Mouse (Mus musculus) cerebellum, adult 18-20 months (tissue): ENCODE measurements around the gene Serpinf2.
"Not testable (repeated sequence)": the region's sequence is repeated elsewhere in the genome, so short reads cannot be mapped to it uniquely, and the experiment has no call there.

Experiments used
- DNase-seq, 2 experiments: peaks; one replicate each; pipeline ENCODE4 v3.0.0; 2021

Serpinf2 gene

DNA sequence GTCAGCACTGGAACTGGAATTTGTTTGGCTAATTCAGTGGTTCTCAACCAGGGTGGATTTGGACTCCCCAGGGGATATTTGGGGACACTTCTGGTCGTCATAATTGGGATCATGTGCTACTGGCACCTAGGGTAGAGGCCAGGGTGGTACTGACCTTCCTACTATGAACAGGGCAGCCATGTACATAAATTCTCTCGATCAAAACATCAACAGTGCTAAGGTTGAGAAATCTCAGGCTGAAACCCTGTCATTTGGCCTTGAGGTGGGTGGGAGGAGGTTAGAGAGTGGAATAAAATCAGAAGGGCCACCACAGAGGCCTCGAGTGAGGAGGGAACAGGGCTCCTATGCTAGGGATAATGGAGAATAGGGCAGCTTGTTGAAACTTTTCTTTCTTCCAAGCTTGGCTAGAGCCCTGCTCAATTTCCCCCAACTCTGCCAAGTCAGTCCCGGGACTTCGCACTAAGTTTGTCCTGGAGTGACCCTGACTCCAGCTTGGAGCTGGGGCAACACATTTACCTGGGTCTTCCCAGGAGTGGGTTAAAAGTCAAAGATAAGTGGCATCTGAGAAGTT is 19.8 kb upstream of the Serpinf2 start:
- no peak for DNase-seq

DNA sequence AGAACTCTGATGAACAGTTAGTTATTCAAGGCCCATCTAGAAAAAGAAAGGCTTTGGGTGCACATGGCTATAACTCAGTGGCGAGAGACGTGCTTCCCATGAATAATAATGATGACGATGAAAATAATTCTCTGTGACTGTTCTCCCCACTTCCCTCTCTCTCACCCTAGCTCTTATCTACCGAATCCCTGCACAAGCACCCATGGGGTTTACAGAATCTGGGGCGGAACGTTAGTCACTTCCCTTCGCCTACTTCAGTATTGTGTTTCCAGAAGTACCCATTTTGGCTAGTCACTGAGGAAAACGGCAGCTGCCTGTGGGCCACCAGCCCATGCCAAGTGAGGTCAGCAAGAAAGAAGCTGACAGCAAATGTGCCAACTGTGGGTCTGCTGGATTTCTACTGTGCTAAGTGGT is 19.2 kb upstream of the Serpinf2 start:
- DNase-seq = no peak

DNA sequence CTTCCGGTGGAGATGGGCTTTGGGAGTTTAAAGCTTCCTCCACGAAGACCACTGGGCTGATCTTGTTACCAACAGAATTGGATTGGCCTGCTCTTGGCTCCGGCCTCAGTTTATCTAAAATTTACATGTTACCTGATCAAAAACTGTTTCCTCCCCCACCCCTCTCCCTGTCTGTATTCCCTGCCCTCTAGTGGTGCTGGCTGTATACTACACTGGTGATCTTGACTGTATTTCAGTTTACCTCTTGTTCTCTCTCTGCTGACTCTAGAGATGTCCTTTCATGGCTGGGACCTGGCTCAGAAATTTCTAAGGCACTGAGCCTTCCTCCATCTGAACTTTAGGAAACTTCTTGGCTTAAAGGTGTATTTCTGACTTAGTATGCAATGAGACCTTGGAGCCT is 18.8 kb upstream of the Serpinf2 start:
- peak; percentile 47 for DNase-seq

DNA sequence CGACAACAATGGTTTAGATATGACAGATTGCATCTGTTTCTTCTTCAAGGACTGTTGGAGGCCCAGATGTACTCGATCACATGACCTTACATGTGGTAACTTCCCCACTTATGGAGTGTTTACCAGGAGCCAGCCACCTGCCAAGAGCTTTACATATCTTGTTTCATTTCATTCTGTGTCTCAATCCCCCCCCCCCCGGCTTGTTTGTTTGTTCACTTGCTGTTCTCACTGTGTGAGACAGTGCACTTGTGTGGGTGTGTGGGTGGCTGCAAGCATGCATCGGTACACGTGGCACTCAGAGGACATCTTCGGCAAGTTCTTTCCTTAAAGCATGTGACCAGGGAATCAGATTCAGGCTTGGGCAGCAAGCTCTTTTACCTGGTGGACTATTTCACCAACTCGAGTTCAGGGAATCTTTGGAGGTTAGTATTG is 17.1 kb upstream of the Serpinf2 start:
- no peak for DNase-seq

DNA sequence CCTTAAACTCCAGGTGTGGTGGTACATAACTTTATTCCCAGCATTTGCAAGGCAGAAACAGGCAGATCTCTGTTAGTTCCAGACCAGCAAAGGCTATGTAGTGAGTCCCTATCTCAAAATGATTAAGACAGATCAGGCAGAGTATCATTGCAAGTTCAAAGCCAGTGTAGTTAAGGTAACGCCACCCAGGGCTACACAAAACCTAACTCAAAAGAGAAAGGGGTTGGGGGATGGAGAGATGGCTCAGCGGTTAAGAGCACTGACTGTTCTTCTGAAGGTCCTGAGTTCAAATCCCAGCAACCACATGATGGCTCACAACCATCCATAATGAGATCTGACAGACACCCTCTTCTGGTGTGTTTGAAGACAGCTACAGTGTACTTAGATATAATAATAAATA is 16.6 kb upstream of the Serpinf2 start:
- DNase-seq = not testable (repeated sequence)

DNA sequence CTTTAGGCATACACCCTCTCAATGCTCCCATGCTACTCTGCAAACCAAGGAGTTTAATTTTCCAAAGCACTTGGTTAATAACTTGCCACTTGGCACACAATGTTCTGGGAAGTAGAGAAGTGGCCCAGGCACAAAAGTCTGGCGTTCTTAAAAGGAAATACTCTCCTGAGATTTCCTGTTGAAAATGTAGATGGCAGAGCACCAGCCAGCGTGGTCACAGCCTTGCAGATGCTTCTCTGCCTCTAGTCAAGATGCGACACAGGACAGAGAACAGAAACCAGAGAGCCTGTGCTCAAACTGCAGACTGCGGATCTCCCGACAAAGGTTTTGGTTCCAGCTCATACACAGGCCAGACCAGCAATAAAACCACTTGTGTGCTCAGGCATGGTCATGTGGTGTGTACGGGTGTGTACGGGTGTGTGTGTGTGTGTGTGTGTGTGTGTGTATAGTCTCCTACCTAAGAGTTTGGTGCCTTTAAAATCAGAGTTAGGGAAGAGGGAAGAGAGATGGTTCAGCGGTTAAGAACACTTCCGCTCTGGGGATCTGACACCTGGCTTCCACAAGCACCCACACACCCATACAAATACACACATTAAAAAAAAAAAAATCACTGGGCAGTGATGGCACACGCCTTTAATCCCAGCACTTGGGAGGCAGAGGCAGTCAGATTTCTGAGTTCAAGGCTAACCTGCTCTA is 15.8 kb upstream of the Serpinf2 start:
- DNase-seq = no peak

DNA sequence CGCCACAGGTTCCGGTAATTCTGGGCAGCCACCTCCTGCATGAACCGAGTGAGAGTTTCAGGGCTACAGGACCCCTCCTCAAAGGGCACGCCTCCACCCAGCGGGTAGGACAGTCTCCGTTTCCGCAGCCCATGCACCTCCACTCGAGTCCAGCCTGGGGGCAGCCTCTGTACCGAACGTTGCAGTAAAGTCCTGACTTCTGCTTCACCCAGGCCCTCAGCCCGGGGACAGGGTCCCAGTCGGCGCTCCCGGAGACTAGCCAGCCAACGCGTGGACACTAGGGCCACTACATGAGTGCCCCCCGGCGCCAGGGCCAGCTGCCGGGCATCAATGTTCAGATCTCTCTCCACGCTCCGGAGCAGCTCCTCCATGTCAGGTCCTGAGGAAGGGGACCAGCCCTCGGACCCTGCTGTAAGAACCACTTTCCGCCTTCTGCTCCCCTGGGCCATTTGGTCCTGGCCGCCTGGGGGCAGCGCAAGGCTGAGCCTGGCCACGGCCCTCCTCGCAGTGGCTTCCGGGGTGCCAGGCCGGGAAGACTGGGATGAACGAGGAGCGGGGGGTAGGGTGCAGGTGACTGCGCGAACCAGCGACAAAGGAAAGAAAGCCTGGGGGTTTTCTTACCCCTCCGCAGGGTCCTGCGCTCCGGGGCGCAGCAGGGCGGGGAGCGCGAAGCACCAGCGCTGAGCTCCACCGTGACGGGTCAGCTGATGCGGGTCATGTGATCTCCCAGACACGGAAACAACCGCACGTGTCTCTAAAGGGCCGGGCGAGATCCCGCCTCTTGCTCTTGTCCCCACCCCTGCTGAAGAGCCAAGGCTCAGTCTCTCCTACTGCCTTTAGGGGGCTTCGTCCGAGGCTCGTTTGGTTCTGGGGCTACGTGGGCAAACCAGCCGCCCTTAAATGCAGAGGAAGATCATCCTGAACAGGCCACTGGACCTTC is 14.9 kb upstream of the Serpinf2 start, which contains the start of gene Wdr81:
Gene Wdr81 (minus strand): TSS at position 727 of the 940 bp plus-strand sequence.
- peak; percentile 83 to 91 for DNase-seq

DNA sequence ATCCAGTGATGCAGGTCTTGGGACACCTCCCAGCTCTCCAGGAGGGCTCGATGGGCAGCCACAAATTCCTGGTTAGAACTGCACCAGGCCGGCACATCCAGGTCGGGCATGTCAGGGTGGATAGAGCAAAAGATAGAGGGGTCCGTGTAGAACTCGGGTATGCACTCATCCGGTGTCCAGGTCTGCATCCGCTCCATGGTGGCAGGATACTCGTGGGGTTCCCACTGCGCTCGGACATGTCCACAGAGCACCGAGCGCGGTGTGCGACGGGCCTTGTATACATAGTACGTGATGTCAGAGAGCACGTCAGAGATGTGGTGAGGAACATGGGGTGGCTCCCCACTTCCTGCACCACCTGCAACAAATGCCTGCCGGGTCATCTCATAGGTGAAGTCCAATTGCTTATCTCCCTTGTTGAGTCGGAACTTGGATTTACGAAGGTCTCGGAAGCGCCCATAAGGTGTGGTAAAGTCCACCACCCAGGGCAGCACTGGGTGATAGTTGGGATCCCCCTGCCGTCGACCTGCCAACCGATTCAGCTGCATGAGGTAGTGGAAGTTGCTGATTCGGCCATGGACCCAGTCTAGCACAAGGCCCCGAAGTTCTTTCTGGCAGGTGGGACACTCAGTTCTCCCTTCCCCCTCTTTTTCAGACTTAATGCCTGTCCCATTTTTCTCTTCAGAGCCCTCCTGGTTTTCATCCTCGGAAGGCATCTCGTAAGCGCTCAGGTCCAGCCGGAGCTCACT is 13.6 kb upstream of the Serpinf2 start:
- no peak for DNase-seq

DNA sequence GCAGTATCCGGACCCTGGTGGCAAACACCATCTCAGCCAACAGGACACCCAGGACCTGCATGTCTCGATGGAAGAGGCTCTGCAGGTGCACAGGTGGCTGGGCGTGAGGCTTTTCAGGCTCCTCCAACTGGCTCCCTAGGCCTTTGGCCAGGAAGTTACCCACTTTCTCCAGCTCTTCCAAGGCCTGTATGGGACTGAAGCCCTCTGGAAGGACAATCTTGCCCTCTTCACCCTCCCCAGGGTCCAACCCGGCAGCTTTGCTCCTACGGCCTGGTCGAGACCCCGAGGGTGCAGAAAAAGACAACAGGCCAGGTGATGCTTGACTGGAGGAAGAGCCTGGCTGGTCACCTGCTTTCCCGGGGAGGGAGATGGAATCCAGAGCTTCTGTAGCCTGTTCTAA is 12.7 kb upstream of the Serpinf2 start:
- no peak for DNase-seq

DNA sequence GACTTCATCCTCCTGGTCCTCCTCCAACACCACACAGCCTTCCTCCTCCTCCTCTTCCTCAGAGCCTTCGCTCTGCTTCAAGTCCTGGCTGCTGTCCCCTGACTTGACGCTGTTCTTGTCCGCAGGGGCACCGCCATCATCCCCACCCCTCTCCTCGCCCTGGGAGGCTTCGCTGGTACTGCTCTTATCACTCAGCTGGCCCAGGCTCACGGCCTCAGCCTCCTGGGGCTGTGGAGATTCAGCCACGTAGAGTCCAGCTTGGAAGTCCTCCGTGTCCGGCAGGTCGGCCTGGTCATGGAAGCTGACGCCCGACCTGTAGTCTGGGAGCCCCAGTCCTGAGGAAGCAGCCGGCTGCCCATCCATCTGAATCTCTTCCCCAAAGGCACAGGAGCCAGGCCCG is 11.5 kb upstream of the Serpinf2 start:
- DNase-seq = no peak

DNA sequence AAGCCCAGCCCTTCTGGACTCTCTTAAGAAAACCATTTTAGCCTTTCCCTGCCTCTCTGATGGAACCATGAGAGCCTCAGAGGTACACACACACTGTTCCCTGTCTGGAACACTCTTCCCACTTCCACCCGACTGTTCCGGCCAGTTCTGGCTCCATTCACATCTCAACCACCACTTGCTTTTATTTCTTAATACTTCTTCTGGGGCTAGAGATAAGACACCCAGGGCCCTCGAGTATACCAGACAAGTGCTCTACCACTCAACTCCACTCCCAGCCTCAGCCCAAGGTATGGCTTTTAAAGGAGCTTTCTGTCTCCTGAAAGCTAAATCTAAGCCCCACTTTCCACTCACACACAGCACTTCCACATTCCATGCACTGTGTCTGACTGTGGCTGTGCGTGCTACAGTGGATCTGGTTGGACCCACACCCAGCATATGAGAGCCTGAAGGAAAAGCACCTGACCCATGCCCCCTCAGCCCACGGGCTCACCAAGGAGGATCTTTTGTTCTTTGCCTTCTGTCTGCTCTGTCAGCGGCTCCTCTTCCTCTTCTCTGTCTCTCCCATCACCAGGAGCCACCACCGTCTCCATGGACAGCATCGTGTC is 11.0 kb upstream of the Serpinf2 start:
- DNase-seq = no peak

DNA sequence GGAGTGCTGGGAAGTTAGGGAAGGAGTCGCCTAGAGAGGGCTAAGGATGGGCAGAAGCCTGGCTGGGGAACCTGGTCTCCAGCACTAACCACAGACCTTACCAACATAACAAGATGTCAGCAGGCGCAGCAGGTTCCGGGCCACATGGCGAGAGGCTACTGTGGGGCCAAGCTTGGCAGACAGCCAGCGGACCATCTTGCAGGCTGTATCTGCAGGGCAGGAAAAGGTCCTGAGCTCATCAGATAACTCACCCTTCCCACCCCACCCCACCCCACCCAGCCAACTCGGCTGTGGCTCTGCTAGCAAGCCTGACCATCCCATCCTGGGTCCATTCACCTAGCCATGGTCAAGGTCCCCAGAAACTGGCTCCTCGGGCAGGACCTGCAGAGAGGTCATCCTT is 10.3 kb upstream of the Serpinf2 start:
- DNase-seq = peak; percentile 57 to 61

DNA sequence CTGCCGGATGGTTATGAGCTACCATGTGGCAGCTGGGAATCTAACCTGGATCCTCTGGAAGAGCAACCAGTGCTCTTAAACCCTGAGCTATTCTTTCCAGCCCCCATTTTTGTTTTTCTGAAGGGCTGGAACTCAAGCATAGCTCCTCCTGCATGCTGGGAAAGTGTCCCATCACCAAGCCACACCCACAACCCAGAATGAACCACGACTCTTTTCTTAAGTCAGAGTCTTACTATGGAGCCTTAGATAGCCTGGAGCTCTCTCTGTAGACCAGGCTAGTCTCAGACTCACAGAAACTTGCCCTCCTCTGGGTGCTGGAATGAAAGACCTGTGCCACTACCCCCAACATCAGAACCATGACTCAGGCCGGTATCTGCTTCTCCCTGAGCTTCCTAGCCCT is 9.2 kb upstream of the Serpinf2 start:
- DNase-seq = no peak

DNA sequence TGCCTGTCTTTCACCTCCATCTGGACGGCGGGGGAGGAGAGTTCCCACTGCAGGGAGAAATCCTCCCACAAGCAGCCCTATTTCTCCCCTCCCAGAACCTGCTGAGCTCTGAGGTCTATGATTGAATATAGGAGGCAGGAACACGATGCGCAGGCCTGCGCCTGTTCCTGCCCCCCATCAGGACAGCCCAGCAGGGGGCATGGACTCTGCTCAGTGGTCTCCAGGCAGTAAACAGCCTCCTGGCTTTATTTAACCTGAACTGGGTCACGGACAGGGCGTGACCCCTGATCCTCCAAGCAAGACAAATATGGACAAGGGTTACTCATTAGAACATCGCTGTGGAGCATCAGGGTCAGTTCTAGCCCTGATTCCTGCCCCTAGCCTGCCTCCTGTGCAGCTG is 4.3 kb upstream of the Serpinf2 start:
- DNase-seq = no peak

DNA sequence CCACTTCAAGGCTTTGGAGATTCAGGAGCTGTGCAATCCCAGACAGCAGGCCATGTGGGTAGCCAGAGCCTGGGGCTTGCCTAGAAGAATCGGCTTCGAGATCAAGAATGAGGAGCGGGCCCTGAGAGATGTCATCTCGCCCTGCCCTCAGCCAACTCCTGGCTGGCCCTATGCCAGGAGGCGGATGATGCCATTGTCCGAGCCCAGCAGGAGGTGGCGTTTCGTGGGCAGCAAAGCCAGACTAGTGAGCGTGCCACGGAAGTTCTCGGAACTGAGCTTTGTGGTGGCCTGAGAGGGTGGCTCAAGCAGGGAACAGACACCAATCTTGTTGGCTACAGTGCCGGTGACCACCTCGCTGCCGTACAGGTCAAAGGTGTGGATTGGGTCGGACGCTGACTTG is 2.2 kb upstream of the Serpinf2 start:
- DNase-seq = peak; percentile 47 to 57

DNA sequence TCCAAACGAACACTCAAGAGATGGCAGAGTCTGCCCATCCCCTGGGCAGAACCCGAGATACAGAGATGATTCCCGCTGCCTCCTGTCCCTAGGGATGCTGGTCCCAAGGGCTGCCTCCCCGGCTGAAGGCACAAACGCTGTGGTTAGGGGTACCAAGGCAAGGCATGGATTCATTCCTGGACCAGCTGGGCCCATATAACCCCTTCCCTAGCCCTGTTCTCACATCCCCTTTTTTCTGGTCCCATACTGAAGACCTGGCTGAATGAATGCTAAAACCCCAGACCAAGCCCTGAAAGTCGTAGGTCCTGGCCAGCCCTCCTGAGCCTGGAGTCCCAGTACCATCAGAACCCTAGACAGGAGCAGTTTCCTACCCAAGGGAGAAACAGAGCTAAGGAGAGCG is 1.6 kb upstream of the Serpinf2 start:
- DNase-seq = no peak

DNA sequence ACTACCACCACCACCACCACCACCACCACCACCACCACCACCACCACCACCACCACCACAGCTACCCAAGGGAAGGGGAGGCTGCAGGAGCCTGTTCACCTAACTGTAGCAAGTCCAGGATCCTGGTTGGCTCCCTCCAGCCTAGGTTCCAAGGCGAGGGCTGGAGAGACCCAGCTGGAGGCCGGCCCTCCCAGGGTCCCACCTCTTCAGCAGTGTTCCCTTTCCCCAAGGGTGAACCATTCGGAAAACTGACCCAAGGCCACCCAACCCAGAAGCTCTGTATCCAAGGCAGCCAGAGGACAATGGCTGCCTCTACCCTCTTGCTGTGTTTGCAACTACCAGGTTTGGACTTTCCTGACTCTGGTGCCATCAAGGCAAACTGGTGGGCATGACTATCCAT is 560 bp upstream of the Serpinf2 start:
- DNase-seq = no peak

DNA sequence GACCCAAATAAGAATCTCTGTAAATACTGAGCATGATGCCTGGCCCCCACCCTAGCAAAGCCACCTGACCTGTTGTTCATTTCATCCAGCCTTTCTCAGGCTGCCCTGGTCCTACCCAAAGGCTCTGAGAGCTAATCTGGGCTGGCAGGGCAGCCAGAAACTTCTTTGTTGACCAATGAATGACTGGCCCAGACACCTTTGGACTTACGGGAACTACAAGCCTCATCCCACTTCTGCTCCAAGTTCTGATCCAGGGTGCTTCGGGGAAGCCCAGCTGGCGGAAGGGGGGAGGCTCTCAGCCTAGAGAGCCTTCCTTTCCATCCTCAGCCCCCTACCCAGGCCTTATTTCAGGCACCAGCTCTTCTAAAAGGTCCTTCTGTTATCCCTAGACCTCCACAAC is 587 bp downstream of the Serpinf2 start:
- no peak for DNase-seq

DNA sequence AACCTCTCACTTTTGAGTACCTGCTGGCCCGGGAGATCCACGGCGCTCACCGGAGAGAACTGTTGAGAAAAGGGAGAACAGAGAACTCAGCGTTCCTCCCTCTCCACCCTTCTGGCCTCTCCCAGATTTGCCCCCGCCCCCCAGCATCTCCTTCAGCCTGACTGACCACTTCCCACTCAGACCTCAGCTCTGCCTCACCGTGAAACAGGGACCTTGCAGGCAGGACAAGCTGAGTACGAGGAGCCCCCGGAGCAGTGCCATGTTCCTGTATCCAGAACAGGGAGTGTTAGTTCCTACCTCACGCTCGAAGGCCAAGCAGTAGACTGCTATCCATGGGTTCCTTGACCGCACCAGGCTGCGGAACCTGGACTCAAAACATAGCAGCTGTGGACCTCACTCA is 1.2 kb downstream of the Serpinf2 start:
- DNase-seq = no peak

DNA sequence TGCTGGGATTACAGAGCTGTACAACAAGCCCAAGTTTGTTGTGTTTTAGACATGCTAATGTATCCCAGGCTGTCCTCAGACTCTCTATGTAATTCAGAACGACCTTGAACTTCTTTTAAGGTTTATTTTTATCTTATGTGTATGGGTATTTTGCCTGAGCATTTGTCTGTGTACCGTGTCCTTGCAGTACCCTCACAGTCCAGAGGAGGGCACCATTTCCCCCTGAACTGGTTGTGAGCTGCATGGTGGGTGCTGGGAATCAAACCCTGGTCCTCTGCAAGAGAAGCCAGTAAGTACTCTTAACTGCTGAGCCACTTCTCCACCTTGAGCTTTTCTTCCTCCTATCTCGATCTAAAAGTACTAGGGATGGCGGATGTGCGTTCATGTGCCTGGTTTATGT is 5.3 kb downstream of the Serpinf2 start:
- DNase-seq = no peak

DNA sequence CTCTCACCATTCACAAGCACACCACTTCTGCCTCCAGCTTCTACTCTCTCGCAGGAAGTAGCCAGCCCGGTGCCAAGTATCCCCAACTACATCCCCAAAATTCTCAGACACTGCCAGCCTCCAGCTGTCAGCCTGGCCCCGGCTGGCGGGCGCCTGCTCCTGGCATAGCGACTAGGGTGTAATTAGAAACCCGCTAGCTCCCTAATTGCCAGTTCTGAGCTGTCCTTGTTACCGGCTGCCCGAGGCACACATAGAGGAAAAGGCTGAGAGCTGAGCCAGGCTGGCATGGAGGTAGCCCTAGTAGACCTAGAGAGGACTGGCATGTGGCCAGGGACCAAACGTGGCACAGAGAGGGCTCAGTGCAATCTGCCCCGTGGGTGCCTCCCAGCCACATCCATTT is 8.1 kb downstream of the Serpinf2 start:
- DNase-seq = peak; percentile 73 to 74

DNA sequence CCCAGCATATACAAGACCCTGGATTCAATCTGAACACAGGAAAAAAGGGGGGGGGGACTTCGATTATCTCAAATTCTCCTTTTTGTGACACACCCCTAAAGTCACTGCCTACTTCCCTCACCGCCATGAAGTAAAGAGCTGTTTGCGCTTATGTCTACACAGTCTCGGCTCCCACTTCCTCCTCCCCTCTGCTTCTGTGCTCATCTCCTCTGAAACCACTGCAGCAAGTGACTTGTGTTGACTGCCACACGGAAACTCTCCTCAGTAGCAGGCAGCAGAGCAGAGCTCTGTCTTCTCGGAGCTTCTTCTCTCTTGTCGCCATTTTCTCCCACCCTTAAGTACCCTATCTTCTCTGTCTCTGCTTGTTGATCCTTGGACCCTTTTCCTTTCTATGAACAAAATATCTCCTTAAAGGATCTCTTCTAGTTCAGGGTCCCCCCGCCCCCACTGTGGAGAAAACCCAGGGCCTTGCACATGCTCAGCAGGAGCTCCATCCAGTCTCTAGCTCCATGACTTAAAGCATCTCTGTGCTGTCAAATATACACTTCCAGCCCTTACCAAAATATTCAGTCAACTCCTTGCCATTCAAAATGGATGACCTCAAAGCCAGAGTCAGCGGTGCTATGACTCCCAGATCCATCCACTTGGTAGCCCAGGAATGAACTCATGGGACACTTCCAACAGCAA is 10.2 kb downstream of the Serpinf2 start:
- DNase-seq = no peak
